Mouse (Mus musculus): ENCODE measurements around the gene Stag1. TPM values are rescaled to one million over a fixed set of nuclear protein-coding genes. Genes with fewer than 3 reads are reported as not detected.

Stag1 gene
- polyA plus RNA-seq, 1 experiment from 2014 or later = 40.9 TPM

DNA sequence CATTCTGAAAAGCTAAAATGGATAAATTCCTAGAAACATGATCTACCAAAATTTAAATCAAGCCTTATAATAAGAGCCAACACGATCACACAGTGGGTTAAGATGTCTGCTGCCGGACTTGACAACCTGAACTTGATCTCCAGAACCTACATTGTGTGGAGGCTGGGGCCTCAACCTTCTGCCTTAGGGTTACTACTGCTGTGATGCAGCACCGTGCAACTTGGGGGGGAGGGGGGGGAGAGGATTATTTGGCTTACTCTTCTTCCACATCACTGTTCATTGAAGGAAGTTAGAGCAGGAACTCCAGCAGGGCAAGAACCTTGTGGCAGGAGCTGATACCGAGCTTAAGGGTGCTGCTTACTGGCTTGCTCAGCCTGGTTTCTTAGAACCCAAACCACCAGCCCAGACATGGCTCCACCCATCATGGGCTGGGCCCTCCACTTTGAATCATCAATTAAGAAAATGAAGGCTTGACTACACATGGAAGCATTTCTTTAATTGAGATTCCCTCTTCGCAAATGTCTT lies 365.4 kb downstream of the Stag1 start:
- no peak for TF ChIP-seq CTCF (IDR thresholded peaks at IDR 0.05; ENCODE audit: low read depth)
- H3K27me3 ChIP-seq (ENCODE audit: insufficient read depth, low read length) = no peaks in the 10 kb centered on the region
- DNase-seq (ENCODE audit: low spot score) (no peak), ATAC-seq (replicated peaks; ENCODE audit: low FRiP score, low read depth) (no peak)
- no peak overlapping the region for H3K4me3 ChIP-seq (replicated peaks; ENCODE audit: low read depth, low read length)
- H3K9me3 ChIP-seq (replicated peaks; ENCODE audit: low read length) = no peaks in the 10 kb centered on the region
- WGBS = 74% methylated on average over 5 of the region's 5 CpGs
- no peak overlapping the region for H3K9ac ChIP-seq (ENCODE audit: low read depth, low read length)
- H3K4me2 ChIP-seq (ENCODE audit: low read length) = no peak overlapping the region
- no peak overlapping the region for H3K27ac ChIP-seq
- H3K36me3 ChIP-seq (ENCODE audit: insufficient read depth, low read length) = no peaks in the 10 kb centered on the region
- H3K4me1 ChIP-seq (replicated peaks; ENCODE audit: insufficient read depth, low read length) = no peaks in the 10 kb centered on the region

DNA sequence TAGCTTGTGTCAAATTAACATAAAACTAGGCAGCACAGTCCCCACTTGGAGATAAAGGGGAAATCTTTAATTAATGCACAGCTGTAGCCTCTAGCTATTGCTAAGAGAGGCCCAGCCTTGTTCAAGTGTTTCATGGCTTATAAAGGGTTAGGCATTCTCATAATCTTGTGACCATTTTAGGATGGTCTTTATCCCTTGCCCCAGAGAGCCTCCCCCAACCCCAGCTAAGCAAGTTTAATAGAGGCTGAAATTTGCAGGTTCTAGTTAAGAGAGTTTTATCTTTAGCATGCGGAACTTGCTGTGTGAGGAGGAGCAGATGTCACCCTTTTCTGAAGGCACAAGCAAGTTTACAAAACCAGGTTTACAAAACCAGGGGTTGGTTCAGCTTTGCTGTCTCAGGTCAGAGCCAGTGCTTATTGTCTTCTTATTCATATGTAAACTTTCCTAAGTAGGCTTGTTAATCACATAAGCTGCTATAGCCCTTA lies 365.9 kb downstream of the Stag1 start:
- 79% methylated on average over 1 of the region's 1 CpGs for WGBS
- no peak overlapping the region for H3K4me3 ChIP-seq (replicated peaks; ENCODE audit: low read depth, low read length)
- H3K36me3 ChIP-seq (ENCODE audit: insufficient read depth, low read length) = no peaks in the 10 kb centered on the region

DNA sequence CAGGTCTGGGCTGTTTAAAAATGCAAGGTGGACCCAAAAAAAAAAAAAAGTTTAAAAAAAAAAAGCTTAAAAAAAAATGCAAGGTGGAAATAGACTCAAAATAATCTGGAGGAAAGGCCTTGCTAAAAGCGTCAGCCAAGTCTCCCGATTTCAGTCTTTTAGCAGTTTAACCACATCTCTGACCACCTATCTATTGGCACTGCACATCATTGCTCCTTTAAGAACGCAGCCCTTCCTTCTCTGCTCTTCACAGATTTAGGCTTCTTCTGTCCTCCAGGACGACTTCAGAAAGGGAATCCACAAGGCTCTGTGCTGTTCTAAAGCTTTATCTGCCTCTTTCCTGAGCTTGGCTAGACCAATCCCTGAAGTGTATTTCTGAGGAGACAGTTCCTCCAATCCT lies 366.5 kb downstream of the Stag1 start:
- H3K27ac ChIP-seq = no peak overlapping the region
- ATAC-seq (replicated peaks; ENCODE audit: low FRiP score, low read depth) (no peak), DNase-seq (ENCODE audit: low spot score) (no peak)
- no peaks in the 10 kb centered on the region for H3K27me3 ChIP-seq (ENCODE audit: insufficient read depth, low read length)
- no peak overlapping the region for H3K4me2 ChIP-seq (ENCODE audit: low read length)
- TF ChIP-seq CTCF (IDR thresholded peaks at IDR 0.05; ENCODE audit: low read depth) = no peak
- H3K9me3 ChIP-seq (replicated peaks; ENCODE audit: low read length) = no peaks in the 10 kb centered on the region
- H3K4me3 ChIP-seq (replicated peaks; ENCODE audit: low read depth, low read length) = no peak overlapping the region
- no peak overlapping the region for H3K9ac ChIP-seq (ENCODE audit: low read depth, low read length)
- no peaks in the 10 kb centered on the region for H3K36me3 ChIP-seq (ENCODE audit: insufficient read depth, low read length)
- 78% methylated on average over 4 of the region's 4 CpGs for WGBS
- H3K4me1 ChIP-seq (replicated peaks; ENCODE audit: insufficient read depth, low read length) = no peaks in the 10 kb centered on the region

More for the DNA sequence above, 365.9 kb downstream of the Stag1 start:
- DNase-seq (ENCODE audit: low spot score) (no peak), ATAC-seq (replicated peaks; ENCODE audit: low FRiP score, low read depth) (no peak)
- Histone ChIP-seq H3K4me2 (ENCODE audit: low read length) (no peak overlapping the region), H3K27ac (no peak overlapping the region), H3K27me3 (ENCODE audit: insufficient read depth, low read length) (no peaks in the 10 kb centered on the region), H3K9me3 (replicated peaks; ENCODE audit: low read length) (no peaks in the 10 kb centered on the region), H3K9ac (ENCODE audit: low read depth, low read length) (no peak overlapping the region), H3K4me1 (replicated peaks; ENCODE audit: insufficient read depth, low read length) (no peaks in the 10 kb centered on the region)
- no peak for TF ChIP-seq CTCF (IDR thresholded peaks at IDR 0.05; ENCODE audit: low read depth)

GRCm38 (mm10) chr9:100969461-100969860 lies 371.9 kb downstream of the Stag1 start:
- no peaks in the 10 kb centered on the region for H3K9me3 ChIP-seq (replicated peaks; ENCODE audit: low read length)
- no peak for DNase-seq (ENCODE audit: low spot score)
- no peaks in the 10 kb centered on the region for H3K4me1 ChIP-seq (replicated peaks; ENCODE audit: insufficient read depth, low read length)
- no peaks in the 10 kb centered on the region for H3K36me3 ChIP-seq (ENCODE audit: insufficient read depth, low read length)
- TF ChIP-seq CTCF (IDR thresholded peaks at IDR 0.05; ENCODE audit: low read depth) = no peak
- ATAC-seq (replicated peaks; ENCODE audit: low FRiP score, low read depth) = no peak
- H3K4me2 ChIP-seq (ENCODE audit: low read length) = no peak overlapping the region
- no peaks in the 10 kb centered on the region for H3K27me3 ChIP-seq (ENCODE audit: insufficient read depth, low read length)
- H3K4me3 ChIP-seq (replicated peaks; ENCODE audit: low read depth, low read length) = no peak overlapping the region
- no peak overlapping the region for H3K9ac ChIP-seq (ENCODE audit: low read depth, low read length)
- no peak overlapping the region for H3K27ac ChIP-seq
- 90% methylated on average over 2 of the region's 2 CpGs for WGBS

- Histone ChIP-seq H3K36me3 (ENCODE audit: insufficient read depth, low read length) (0 out of 2 replicates have a peak, but pooled peaks cover 2% of the 10 kb centered on the region), H3K27me3 (ENCODE audit: insufficient read depth, low read length) (no peaks in the 10 kb centered on the region), H3K4me1 (replicated peaks; ENCODE audit: insufficient read depth, low read length) (no peaks in the 10 kb centered on the region), H3K4me2 (ENCODE audit: low read length) (no peak overlapping the region), H3K4me3 (replicated peaks; ENCODE audit: low read depth, low read length) (no peak overlapping the region), H3K9ac (ENCODE audit: low read depth, low read length) (no peak overlapping the region), H3K9me3 (replicated peaks; ENCODE audit: low read length) (0 out of 2 replicates have a peak, but pooled peaks cover 2% of the 10 kb centered on the region), H3K27ac (no peak overlapping the region)
- 94% methylated on average over 5 of the region's 5 CpGs for WGBS
- no peak for ATAC-seq (replicated peaks; ENCODE audit: low FRiP score, low read depth)
- DNase-seq (ENCODE audit: low spot score) = no peak
- no peak for TF ChIP-seq CTCF (IDR thresholded peaks at IDR 0.05; ENCODE audit: low read depth)
These were observed 381.1 kb downstream of the Stag1 start for GRCm38 (mm10) chr9:100978666-100979065.

DNA sequence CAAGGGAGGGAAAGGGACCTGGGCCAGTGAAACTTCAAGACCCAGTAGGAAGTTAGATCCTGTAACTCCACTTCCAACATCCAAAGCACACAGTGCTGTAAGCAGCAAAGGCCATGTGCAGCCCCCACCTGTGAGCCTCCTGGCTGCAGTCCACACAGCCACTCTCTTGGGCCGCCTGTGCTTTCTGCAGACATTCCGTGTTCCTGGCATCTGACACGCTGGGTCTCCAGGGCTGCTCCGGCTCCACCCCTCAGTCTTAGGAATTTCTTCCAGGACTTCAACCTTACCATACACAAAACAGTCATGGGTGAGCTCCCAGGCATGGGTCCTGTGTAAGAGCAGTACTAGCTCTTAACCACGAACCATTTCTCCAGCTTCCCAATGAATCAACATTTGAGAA lies 381.7 kb downstream of the Stag1 start:
- ATAC-seq (replicated peaks; ENCODE audit: low FRiP score, low read depth) = peak; percentile 77

DNA sequence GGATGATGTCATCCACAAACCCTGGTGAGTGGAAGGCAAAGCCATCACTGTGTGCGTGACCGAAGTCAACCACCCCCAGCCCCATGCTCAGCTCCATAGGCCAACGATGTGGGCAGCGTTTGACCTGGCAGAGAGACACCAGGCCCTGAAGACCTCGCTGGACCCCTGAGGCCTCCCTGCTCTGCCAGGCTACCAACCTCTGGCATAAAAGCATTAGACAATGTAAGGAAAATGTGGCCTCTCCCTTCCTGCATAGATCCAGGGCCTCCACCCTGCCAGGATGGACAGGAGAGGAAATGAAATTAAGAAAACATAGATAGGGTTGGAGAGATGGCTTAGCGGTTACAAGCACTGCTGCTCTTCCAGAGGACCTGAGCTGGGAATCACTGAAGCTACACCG lies 385.2 kb downstream of the Stag1 start:
- DNase-seq (ENCODE audit: low spot score) = no peak
- Histone ChIP-seq H3K4me1 (replicated peaks; ENCODE audit: insufficient read depth, low read length) (no peaks in the 10 kb centered on the region), H3K9ac (ENCODE audit: low read depth, low read length) (no peak overlapping the region), H3K27ac (no peak overlapping the region), H3K4me3 (replicated peaks; ENCODE audit: low read depth, low read length) (no peak overlapping the region), H3K4me2 (ENCODE audit: low read length) (no peak overlapping the region), H3K9me3 (replicated peaks; ENCODE audit: low read length) (no peaks in the 10 kb centered on the region), H3K36me3 (ENCODE audit: insufficient read depth, low read length) (0 out of 2 replicates have a peak, but pooled peaks cover 6% of the 10 kb centered on the region), H3K27me3 (ENCODE audit: insufficient read depth, low read length) (no peaks in the 10 kb centered on the region)
- ATAC-seq (replicated peaks; ENCODE audit: low FRiP score, low read depth) = no peak
- TF ChIP-seq CTCF (IDR thresholded peaks at IDR 0.05; ENCODE audit: low read depth) = no peak
- WGBS = 85% methylated on average over 7 of the region's 7 CpGs

More for the DNA sequence above, 381.7 kb downstream of the Stag1 start:
- 40% methylated on average over 5 of the region's 5 CpGs for WGBS
- H3K36me3 ChIP-seq (ENCODE audit: insufficient read depth, low read length) = 0 out of 2 replicates have a peak, but pooled peaks cover 3% of the 10 kb centered on the region
- H3K9me3 ChIP-seq (replicated peaks; ENCODE audit: low read length) = 0 out of 2 replicates have a peak, but pooled peaks cover 2% of the 10 kb centered on the region
- H3K4me3 ChIP-seq (replicated peaks; ENCODE audit: low read depth, low read length) = no peak overlapping the region
- TF ChIP-seq CTCF (IDR thresholded peaks at IDR 0.05; ENCODE audit: low read depth) = no peak
- no peaks in the 10 kb centered on the region for H3K27me3 ChIP-seq (ENCODE audit: insufficient read depth, low read length)
- DNase-seq (ENCODE audit: low spot score) = peak; percentile 31
- H3K4me2 ChIP-seq (ENCODE audit: low read length) = no peak overlapping the region
- H3K9ac ChIP-seq (ENCODE audit: low read depth, low read length) = no peak overlapping the region
- H3K4me1 ChIP-seq (replicated peaks; ENCODE audit: insufficient read depth, low read length) = no peaks in the 10 kb centered on the region
- no peak overlapping the region for H3K27ac ChIP-seq

Measured in kidney, postnatal 0 days (tissue).